Mouse (Mus musculus) olfactory bulb, adult 2 months (tissue): ENCODE data around the gene Dmac2.

Experiments used
- CTCF ChIP-seq: fragments of 200-500 bp; IDR thresholded peaks from 2 replicates; pipeline ENCODE4 v1.5.1; 2012; ENCODE audit warnings: low read depth, mild to moderate bottlenecking, low read length, moderate library complexity; ENCODE audit not compliant: insufficient read depth
- POLR2A ChIP-seq: fragments of 200-500 bp; IDR thresholded peaks from 2 replicates; pipeline ENCODE4 v1.6.1; 2012; ENCODE audit warnings: mild to moderate bottlenecking, low read depth, low read length, moderate library complexity; ENCODE audit not compliant: insufficient read depth

- TF ChIP-seq CTCF (no peak), POLR2A (no peak)
Measured at GRCm38 (mm10) chr7:25669631-25670030, 50.4 kb downstream of the Dmac2 start.
